Mouse (Mus musculus): ENCODE results near the gene Slc26a8. TPM values are rescaled to one million over a fixed set of nuclear protein-coding genes. Genes with fewer than 3 reads are reported as not detected.

The Slc26a8 gene
- total RNA-seq, 2 experiments from 2014 or later = 0.16 to 0.78 TPM

GRCm38 (mm10) chr17:28612603-28613002 lies 77.4 kb downstream of the Slc26a8 start:
- intact Hi-C loops (cut with DNase I) = no loop called here
- no peak for DNase-seq (ENCODE audit: low spot score)

DNA sequence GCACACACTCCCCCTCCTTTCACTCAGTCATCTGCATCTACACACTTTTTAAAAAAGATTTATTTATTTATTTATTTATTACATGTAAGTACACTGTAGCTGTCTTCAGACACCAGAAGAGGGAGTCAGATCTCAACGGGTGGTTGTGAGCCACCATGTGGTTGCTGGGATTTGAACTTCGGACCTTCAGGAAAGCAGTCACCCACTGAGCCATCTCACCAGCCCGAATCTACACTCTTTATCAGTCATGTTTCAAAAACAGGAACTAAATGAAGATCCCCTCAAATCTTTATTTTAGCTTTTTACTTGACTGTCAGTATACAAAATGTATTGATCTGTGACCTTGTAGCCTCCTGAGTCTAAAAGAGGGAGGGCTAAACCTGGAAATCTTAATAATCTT lies 80.5 kb downstream of the Slc26a8 start:
- no peak for DNase-seq (ENCODE audit: low spot score)
- intact Hi-C loops (cut with DNase I) = no loop called here

DNA sequence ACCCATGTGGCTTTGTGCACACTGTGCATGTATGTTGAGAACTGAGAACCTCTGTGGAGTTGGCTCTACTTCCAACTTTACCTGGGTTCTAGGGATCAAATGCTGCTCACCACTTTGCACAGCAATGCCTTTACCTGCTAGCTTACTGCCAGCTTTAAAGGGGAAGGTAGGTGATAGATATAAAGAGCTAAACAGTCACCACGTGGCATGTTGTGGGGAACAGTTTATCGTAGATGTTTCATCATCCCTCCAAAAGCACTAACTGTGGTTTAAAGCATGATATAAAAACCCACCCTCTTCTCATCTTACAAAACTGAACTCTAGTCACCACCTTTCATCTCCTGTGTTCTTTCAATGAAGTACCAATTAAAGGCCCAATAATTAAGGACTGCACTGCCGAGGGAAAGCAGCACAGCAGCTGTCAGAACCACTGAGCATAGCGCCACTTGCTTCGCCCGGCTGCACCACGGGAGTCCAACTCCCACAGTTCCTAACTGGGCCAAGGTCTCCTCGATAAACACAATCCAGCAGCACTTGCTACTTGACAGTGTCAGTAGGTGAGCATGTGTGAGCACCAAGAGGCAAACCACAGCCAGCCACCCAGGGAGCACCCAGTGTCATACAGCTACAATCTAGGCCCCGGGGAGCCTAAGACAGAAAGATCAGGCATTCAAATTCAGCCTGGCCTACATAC lies 88.3 kb downstream of the Slc26a8 start:
- intact Hi-C loops (cut with DNase I) = no loop called here
- DNase-seq (ENCODE audit: low spot score) = no peak

GRCm38 (mm10) chr17:28600780-28601179 lies 89.3 kb downstream of the Slc26a8 start:
- intact Hi-C loops (cut with DNase I) = no loop called here
- DNase-seq (ENCODE audit: low spot score) = no peak

DNA sequence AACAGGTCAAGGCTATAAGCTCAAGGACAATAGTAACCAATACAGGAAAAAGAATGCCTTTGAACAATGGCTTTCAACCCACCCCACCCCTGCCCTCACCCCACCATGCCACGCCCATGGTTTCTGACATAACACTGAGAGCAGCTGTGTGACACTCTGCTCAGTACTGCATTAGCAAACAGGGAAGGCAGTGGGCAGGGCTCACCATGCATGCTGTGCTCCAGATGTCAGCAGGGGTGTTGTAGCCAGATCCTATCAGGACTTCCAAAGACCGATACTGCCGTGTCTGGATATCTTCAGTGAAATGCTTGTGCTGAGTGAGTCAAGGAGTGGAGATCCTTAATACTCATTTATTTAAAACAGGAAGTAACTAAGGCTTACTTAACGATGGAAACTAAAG lies 96.1 kb downstream of the Slc26a8 start:
- no peak for DNase-seq (ENCODE audit: low spot score)
- intact Hi-C loops (cut with DNase I) = no loop called here

DNA sequence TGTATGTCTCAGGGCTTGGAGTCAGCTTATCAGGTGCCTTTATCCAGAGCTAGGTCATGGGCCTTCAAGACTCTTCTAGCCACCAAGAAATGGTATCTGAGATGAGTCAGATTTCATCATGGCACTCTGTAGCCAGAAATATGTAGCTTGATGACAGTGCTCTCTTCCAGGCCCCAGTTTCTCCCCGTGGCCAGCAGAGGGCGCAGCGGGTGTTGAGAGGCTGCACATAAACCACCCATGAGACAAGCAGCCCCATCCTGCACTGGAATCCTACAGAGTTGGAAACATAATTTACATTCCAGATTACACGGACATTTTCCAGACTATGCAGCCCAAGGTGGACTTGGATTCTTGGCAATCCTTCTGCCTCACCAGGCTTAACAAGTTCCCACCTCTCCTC lies 97.0 kb downstream of the Slc26a8 start:
- intact Hi-C loops (cut with DNase I) = no loop called here
- DNase-seq (ENCODE audit: low spot score) = no peak

DNA sequence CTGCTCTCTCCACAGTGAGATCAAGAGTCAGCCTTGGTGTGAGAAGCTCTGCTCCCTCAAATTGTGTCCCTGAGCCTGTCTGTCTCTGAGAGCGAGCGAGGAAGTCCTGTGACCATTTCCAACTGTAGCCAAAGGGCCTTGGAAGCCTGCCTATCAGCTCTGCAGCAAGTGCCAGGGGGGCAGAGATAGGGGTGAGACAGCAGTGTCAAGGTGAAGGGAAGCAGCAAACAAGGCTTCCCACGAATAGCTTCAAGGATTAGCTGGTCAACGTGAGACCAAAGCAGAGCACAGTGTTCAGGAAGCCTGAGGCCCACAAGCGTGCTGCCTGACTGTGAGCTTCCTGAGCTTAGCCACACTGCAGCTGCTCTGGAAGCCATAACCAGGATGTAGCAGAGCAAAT lies 98.6 kb downstream of the Slc26a8 start:
- DNase-seq (ENCODE audit: low spot score) = no peak
- intact Hi-C loops (cut with DNase I) = no loop called here

GRCm38 (mm10) chr17:28590596-28590995 lies 99.4 kb downstream of the Slc26a8 start:
- no peak for DNase-seq (ENCODE audit: low spot score)
- intact Hi-C loops (cut with DNase I) = no loop called here

DNA sequence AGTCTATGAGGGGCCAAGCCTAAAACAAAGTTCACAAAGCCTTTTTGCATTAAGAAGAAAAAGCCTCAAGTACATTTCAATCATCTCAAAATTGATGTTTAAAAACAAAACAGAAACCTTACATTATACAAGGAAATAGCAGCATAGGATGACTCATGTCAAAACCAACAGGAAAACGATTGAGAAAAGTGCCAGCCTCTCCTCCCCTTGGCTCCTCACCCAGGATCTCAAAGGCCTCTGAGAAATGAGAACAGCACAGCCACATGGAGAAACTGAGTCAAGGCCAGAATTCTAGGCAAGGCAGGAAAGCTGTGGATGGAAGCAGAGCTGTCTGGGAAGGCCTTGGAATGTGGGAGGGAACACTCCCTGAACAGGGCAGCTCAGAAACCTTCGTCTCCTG lies 101.4 kb downstream of the Slc26a8 start:
- intact Hi-C loops (cut with DNase I) = no loop called here
- DNase-seq (ENCODE audit: low spot score) = no peak

Other genes starting within 250 kb of the Slc26a8 start
- gene Fkbp5, start 172.7 kb downstream of the Slc26a8 start, total RNA-seq (2021) = 10 to 100 TPM; 33.0 to 41.0 TPM
- gene Armc12, start 159.4 kb downstream of the Slc26a8 start, total RNA-seq (2021) = not detected
- gene Clpsl2, start 140.8 kb downstream of the Slc26a8 start, total RNA-seq (2021) = not detected
- gene Clps, start 129.5 kb downstream of the Slc26a8 start, total RNA-seq (2021) = not detected
- not detected for gene Lhfpl5, start 114.6 kb downstream of the Slc26a8 start, total RNA-seq (2021)
- gene Srpk1, start 67.5 kb downstream of the Slc26a8 start, total RNA-seq (2021) = 10 to 100 TPM; 32.6 to 35.5 TPM
- 10 to 100 TPM; 55.0 to 55.8 TPM for gene Mapk14, start 1.1 kb upstream of the Slc26a8 start, total RNA-seq (2021)
- under 1 TPM in 1 of 2 experiments, not detected in 1; 0.88 TPM for gene AC170998.1, start 35.9 kb upstream of the Slc26a8 start, total RNA-seq (2021)
- gene Mapk13, start 79.1 kb upstream of the Slc26a8 start, total RNA-seq (2021) = under 1 TPM; 0.17 to 0.18 TPM
- 10 to 100 TPM; 12.4 to 16.2 TPM for gene Brpf3, start 110.9 kb upstream of the Slc26a8 start, total RNA-seq (2021)
- gene Pnpla1, start 168.2 kb upstream of the Slc26a8 start, total RNA-seq (2021) = not detected
- gene 4930539E08Rik, start 225.1 kb upstream of the Slc26a8 start, total RNA-seq (2021) = under 1 TPM; 0.05 to 0.50 TPM